Mouse (Mus musculus): ENCODE data around the gene Aff1. TPM values are rescaled to one million over a fixed set of nuclear protein-coding genes. Genes with fewer than 3 reads are reported as not detected.

The Aff1 gene
- polyA plus RNA-seq, 1 experiment from 2014 or later = 11.4 TPM

DNA sequence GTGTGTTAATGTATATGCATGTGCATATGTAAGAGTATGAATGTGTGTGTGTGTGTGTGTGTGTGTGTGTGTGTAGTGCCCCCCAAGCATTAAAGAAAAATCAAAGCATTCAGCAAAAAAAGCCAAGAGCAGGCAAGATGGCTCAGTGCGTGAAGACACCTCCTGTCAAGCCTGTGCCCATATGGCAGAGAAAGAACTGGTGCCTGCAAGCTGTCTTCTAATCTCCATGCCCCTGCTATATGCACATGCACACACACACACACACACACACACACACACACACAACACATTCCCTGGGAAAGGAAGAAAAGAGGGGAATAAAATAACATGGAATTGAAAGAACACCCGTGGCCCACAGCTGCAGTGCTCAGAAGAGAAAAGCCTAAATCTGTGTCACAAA is 165.0 kb downstream of the Aff1 start:
- peaks cover 22% of the 10 kb centered on the region for H3K36me3 ChIP-seq
- H3K9ac ChIP-seq = no peak overlapping the region
- no peaks in the 10 kb centered on the region for H3K9me3 ChIP-seq (replicated peaks)
- no peak for ATAC-seq (ENCODE audit: insufficient number of reproducible peaks, low FRiP score)
- H3K4me1 ChIP-seq (replicated peaks) = peaks cover 12% of the 10 kb centered on the region
- H3K27me3 ChIP-seq (replicated peaks) = no peaks in the 10 kb centered on the region
- no peak overlapping the region for H3K4me2 ChIP-seq
- 84% methylated on average over 2 of the region's 2 CpGs for WGBS
- no peak overlapping the region for H3K4me3 ChIP-seq
- no peak overlapping the region for H3K27ac ChIP-seq (ENCODE audit: poor library complexity, severe bottlenecking)

GRCm38 (mm10) chr5:103860622-103861021 is 168.4 kb downstream of the Aff1 start:
- ATAC-seq (ENCODE audit: insufficient number of reproducible peaks, low FRiP score) = no peak
- no peak overlapping the region for H3K4me2 ChIP-seq
- 0 out of 2 replicates have a peak overlapping the region, but pooled peaks have one; percentile 29 for H3K9ac ChIP-seq
- 87% methylated on average over 11 of the region's 11 CpGs for WGBS
- H3K27ac ChIP-seq (ENCODE audit: poor library complexity, severe bottlenecking) = no peak overlapping the region
- H3K27me3 ChIP-seq (replicated peaks) = no peaks in the 10 kb centered on the region
- H3K9me3 ChIP-seq (replicated peaks) = no peaks in the 10 kb centered on the region
- H3K4me3 ChIP-seq = no peak overlapping the region
- peaks cover 31% of the 10 kb centered on the region for H3K36me3 ChIP-seq
- peaks cover 5% of the 10 kb centered on the region; the same call in 1 of the 2 replicates for H3K4me1 ChIP-seq (replicated peaks)

GRCm38 (mm10) chr5:103863759-103864158 is 171.6 kb downstream of the Aff1 start:
- peaks cover 41% of the 10 kb centered on the region for H3K36me3 ChIP-seq
- WGBS = 88% methylated on average over 4 of the region's 4 CpGs
- ATAC-seq (ENCODE audit: insufficient number of reproducible peaks, low FRiP score) = no peak
- H3K9ac ChIP-seq = no peak overlapping the region
- H3K27ac ChIP-seq (ENCODE audit: poor library complexity, severe bottlenecking) = no peak overlapping the region
- no peaks in the 10 kb centered on the region for H3K9me3 ChIP-seq (replicated peaks)
- no peak overlapping the region for H3K4me3 ChIP-seq
- H3K27me3 ChIP-seq (replicated peaks) = no peaks in the 10 kb centered on the region
- peaks cover 5% of the 10 kb centered on the region; the same call in 1 of the 2 replicates for H3K4me1 ChIP-seq (replicated peaks)
- no peak overlapping the region for H3K4me2 ChIP-seq

DNA sequence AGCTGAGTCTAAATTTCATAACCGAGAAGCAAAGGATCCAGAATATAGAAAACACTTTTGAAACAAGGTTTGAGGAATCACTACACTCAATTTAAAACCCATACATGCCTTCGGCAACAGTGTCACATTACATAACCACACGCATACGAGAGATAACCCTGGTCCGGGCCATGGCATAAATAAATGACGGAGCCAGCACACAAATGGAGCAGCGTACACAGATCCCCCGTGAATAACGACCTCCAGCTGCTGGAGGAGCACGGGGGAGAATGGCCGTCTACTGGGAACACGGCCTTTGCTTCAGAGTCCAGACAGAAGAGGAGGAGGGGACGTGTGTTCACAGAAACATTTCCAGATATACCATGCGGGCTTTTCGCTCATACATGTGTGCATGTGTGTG is 197.6 kb downstream of the Aff1 start:
- no peak overlapping the region for H3K4me3 ChIP-seq
- H3K36me3 ChIP-seq = peaks cover 7% of the 10 kb centered on the region; the same call in 1 of the 2 replicates
- H3K4me2 ChIP-seq = no peak overlapping the region
- no peak for ATAC-seq (ENCODE audit: insufficient number of reproducible peaks, low FRiP score)
- peaks cover 6% of the 10 kb centered on the region for H3K4me1 ChIP-seq (replicated peaks)
- WGBS = 80% methylated on average over 15 of the region's 15 CpGs
- H3K9ac ChIP-seq = no peak overlapping the region
- H3K27ac ChIP-seq (ENCODE audit: poor library complexity, severe bottlenecking) = no peak overlapping the region
- no peaks in the 10 kb centered on the region for H3K9me3 ChIP-seq (replicated peaks)
- no peaks in the 10 kb centered on the region for H3K27me3 ChIP-seq (replicated peaks)

DNA sequence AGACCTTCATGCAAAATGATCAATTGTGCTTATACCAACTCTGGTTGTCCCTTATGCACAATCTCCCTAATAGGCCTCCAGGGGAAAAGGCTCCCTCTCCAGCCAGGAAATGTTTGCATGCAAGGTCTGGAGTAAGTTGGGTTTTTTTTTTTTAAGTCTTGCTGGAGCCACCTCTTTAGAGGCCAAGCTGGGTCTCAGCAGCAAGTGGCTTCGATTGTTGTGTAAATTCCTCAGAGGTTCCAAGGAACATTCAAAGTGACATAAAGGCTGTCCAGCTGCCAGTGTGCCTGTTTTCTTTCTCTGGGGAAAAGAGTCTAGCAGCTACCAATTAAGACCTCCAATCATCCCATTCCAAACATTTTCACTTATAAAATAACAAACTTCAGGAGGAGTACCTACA is 206.1 kb downstream of the Aff1 start:
- Histone ChIP-seq H3K36me3 (no peaks in the 10 kb centered on the region), H3K4me1 (replicated peaks) (no peaks in the 10 kb centered on the region), H3K9ac (no peak overlapping the region), H3K4me3 (no peak overlapping the region), H3K27me3 (replicated peaks) (no peaks in the 10 kb centered on the region), H3K9me3 (replicated peaks) (no peaks in the 10 kb centered on the region), H3K4me2 (no peak overlapping the region), H3K27ac (ENCODE audit: poor library complexity, severe bottlenecking) (no peak overlapping the region)
- no peak for ATAC-seq (ENCODE audit: insufficient number of reproducible peaks, low FRiP score)
- WGBS = 33% methylated on average over 1 of the region's 1 CpGs

Other genes with a start within 250 kb of the Aff1 start
- 0.20 and 0.26 TPM in 2 replicates for gene Slc10a6, start 63.0 kb upstream of the Aff1 start, polyA plus RNA-seq (2016; fragmentation: Nextera tagmentation; extraction: Ambion mirVana)
- 0.18 and 0.26 TPM in 2 replicates for gene 1700016H13Rik, start 36.4 kb upstream of the Aff1 start, polyA plus RNA-seq (2016; fragmentation: Nextera tagmentation; extraction: Ambion mirVana)
- gene Klhl8, start 218.9 kb downstream of the Aff1 start, polyA plus RNA-seq (2016; fragmentation: Nextera tagmentation; extraction: Ambion mirVana) = 11.3 and 12.4 TPM in 2 replicates

All from heart, embryonic 12.5 days (tissue).